Mouse (Mus musculus) bone marrow, adult 2 months (tissue): ENCODE measurements around the gene Mtfr2.

ENCODE experiments used
- CTCF ChIP-seq: fragments of 200-500 bp; IDR thresholded peaks from 2 replicates; pipeline ENCODE4 v1.5.1; 2011; ENCODE audit warnings: low read length, control low read depth; ENCODE audit not compliant: control insufficient read depth, insufficient read depth
- POLR2A ChIP-seq: fragments of 200-500 bp; IDR thresholded peaks from 2 replicates; pipeline ENCODE4 v1.6.1; 2011; ENCODE audit warnings: low read depth, mild to moderate bottlenecking, control low read depth, low read length, borderline replicate concordance; ENCODE audit not compliant: control insufficient read depth

GRCm38 (mm10) chr10:20348894-20349293 is 1.3 kb downstream of the Mtfr2 start:
- no peak for TF ChIP-seq CTCF
- TF ChIP-seq POLR2A: no peak
